Mouse (Mus musculus): ENCODE data around the gene Fcgr2b.

The Fcgr2b gene

GRCm38 (mm10) chr1:170928467-170928866 is 47.9 kb downstream of the Fcgr2b start:
- no peak for DNase-seq (ENCODE audit: low read depth in 2 of 2, low spot score in 2 of 2)

DNA sequence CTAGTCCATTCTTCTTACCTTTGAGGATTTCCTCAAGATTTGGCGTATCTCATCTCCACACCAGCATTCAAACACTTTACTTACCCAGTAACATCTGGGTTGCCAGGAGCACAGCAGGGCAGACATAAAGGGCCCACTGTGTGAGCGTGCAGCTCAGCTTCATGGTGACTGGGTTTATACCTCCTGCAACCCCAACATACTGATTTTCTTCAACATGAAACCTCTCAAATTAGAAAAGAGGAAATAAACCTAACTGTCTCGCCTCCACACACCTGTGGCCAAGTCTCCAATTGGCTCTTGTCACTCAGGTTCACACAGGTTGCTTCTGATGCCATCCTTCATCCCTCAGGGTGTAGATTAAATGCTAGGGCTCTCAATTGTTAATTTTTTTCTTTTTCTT is 49.0 kb downstream of the Fcgr2b start, which contains the start of gene Fcrla:
TSS of gene Fcrla (minus strand) at position 206 of the 400 bp plus-strand sequence.
- no peak for DNase-seq (ENCODE audit: low read depth in 2 of 2, low spot score in 2 of 2)

- DNase-seq (ENCODE audit: low read depth in 2 of 2, low spot score in 2 of 2) = no peak
Measured at GRCm38 (mm10) chr1:170926941-170927340, 49.4 kb downstream of the Fcgr2b start.

DNA sequence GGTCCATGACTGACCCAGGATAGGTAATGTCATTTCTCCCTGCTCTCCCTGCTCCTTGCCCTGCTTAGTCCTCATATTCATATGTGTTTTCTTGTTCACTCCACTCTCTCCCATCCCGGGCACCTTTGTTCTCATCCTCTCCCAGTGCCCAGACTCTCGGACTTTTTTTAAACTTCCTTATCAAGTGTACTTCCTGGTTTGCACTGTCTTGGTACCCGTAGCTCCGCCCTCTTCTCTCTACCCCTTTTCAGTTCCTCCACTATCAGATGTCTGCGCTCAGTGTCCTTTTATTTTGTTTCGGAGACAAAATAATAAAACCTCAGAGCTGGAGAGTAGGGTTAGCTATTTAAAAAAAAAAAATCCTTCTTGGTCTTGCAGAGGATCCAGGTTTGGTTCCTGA is 51.9 kb downstream of the Fcgr2b start:
- no peak for DNase-seq (ENCODE audit: low read depth in 2 of 2, low spot score in 2 of 2)

- no peak for DNase-seq (ENCODE audit: low read depth in 2 of 2, low spot score in 2 of 2)
Measured at GRCm38 (mm10) chr1:170919308-170919707, 57.0 kb downstream of the Fcgr2b start.

- no peak for DNase-seq (ENCODE audit: low read depth in 2 of 2, low spot score in 2 of 2)
Measured at GRCm38 (mm10) chr1:170915657-170916056, 60.7 kb downstream of the Fcgr2b start.

- no peak for DNase-seq (ENCODE audit: low read depth in 2 of 2, low spot score in 2 of 2)
Measured at GRCm38 (mm10) chr1:170912891-170913615, 63.3 kb downstream of the Fcgr2b start, which contains the start of gene Fcrlb. Gene Fcrlb, minus strand, starts transcription at chr1:170912941.

GRCm38 (mm10) chr1:170911907-170912660 is 64.3 kb downstream of the Fcgr2b start:
- no peak for DNase-seq (ENCODE audit: low read depth in 2 of 2, low spot score in 2 of 2)
